Mouse (Mus musculus): ENCODE results near the gene Ablim2.

GRCm38 (mm10) chr5:35898994-35899393, 141.3 kb downstream of the Ablim2 start:
- TF ChIP-seq CTCF (conservative IDR thresholded peaks at IDR 0.05; ENCODE audit: insufficient read depth, insufficient read length, low read depth, low read length) (no peak), POLR2A (IDR thresholded peaks at IDR 0.05; ENCODE audit: low read depth, low read length) (no peak)
